Mouse (Mus musculus): Measurements from ENCODE around the gene Cd180.

Cd180 gene

DNA sequence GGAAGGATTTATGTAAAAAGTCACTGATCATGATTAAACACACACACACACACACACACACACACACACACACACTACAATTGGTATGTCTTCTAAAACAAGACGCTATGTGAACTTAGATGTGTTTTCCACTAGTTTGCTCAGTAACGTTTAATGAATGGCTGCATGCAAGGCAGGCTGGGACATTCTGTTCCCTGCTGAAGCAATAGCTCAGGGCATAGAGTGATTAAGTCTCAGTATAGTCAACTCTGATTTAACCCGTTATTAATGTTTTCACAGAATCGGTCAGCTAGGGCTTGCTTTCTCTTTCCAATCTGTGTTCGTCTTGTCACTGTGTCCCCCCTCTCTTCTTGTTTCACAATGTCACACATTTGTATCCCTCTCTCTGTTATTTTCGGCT, 82.1 kb downstream of the Cd180 start:
- no peak for DNase-seq (ENCODE audit: low read depth in 2 of 2, low spot score in 2 of 2)

DNA sequence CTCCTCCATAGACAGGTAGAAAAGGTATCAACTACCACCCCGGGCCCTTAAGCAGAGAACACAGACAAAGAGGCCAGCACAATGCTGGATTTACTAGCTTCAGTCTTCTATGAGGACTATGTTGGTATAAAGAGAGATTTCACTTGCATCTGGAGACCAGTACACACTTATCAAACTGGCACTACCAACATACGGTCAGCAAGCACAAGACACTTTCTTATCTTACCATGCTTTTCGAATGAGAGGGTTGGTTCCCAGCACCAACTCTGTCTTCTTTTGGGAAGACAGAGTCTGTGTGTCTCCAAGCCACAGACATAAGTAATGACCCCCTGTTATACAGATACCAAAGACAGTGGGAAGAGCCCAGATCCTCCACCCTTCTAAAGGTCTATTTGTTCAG, 85.5 kb downstream of the Cd180 start:
- no peak for DNase-seq (ENCODE audit: low read depth in 2 of 2, low spot score in 2 of 2)

DNA sequence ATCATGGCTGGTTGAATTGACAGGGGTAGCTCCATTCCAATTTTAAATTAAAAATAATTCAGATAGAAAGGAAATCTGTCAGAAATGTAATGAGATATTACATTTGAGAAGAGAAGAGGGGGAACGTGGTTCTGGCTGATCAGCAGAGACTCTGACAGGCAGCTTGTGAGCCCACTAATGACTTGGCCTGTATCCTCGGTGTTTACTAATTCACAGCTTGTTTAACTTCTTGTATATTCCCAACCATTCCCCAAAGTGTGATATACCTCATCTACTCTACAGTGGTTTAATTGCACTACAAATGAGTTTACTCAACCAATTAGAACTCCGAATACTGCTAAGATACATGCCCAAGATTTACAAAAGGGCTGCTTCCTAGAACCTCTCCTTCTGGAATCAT, 85.9 kb downstream of the Cd180 start:
- no peak for DNase-seq (ENCODE audit: low read depth in 2 of 2, low spot score in 2 of 2)

DNA sequence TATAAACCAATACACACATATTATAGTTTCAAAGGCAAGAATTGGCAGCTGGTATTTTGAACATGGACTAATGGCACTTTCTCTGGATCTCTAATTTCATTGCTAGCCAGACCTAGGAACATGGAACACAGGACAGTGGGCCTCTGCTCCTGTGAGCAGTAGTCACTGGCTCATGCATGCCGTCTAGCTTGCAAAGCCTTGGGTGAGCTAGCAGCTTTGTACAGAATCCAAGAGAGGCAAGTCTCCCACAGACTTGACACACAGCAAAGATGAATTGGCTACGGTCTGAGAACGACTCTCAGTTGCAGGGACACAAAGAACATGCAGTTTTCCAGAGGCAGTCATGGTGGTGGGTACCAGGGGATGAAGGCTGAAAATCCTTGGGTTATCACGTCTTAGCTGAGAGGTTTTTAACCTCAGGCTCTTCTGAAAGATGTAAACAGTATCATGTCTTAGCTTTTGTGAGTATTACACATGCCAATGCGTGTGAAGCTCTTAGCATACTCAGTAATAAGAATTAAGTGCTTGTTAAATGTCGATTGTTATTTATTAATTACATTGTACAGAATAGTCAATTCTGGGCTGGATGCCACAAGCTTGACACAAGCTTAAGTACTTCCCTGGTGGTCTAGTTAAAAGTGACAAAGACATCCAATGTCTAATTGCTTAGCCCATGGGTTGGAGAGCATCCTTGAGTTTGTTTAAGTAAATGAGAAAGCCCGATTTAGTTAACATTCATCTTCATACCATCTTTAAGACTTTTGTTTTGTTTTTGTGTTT, 90.4 kb downstream of the Cd180 start:
- no peak for DNase-seq (ENCODE audit: low read depth in 2 of 2, low spot score in 2 of 2)

DNA sequence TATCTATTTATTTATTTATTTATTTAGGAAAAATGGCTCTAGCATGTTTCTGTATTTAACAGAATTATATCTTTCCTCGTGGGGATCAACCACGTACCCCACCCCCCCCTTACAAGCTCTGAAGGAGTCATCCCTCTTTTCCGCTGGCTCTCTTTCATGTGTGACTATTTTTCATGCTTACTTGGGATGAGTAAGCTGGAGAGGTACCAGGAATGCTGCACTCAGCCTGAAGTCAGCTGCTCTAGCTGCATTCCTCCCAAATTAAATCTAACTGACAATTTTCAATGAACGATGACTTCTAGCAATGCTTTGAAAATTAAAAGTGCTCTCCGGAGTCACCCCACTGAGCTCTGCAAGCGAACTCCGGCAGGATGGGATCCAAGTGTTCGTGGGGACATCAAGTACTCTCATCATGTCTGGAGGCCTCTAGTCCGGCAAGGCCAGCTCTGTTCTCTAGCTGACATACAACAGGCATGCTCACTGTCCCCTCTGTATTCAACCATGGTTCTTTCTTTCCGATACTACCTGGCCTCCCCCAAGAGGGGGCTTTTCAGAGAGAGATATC, 93.4 kb downstream of the Cd180 start:
- no peak for DNase-seq (ENCODE audit: low read depth in 2 of 2, low spot score in 2 of 2)
